Comparison of ENCODE assay signal across 16 mouse cellular contexts in the genomic region with DNA sequence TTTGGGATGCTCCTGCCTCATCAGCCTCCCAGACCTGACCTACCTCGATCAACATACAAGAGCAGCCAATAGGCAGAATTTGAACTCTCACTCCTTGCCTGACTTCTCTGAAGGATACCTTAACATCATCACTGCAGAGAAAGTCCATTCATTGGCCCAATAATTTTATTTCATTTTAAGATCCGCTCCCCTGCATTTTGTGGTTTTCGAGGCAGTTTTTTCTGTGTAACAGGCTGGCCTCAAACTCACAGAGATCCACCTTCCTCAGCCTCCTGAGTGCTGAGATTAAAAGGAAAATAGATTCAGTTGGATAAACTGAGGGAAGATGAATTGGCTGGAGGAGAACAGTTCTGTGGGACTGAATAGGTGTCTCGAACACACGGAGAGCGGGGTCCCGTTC.
"Had no signal": no experiment of that assay in that cellular context is flagged by ENCODE, and none has a peak within 500 bp of the region (broad histone marks: within the 10 kb centered on the region; RNA-seq: fewer than 3 reads in every experiment).

No protein-coding gene starts in this region.

- H3K4me2 ChIP-seq: neural tube, embryonic 13.5 days; neural tube, embryonic 15.5 days; stomach, embryonic 15.5 days had no signal

- H3K36me3 ChIP-seq: neural tube, embryonic 13.5 days; neural tube, embryonic 15.5 days; stomach, embryonic 15.5 days had no signal

- H3K4me3 ChIP-seq: neural tube, embryonic 13.5 days; neural tube, embryonic 15.5 days; stomach, embryonic 15.5 days had no signal

- DNase-seq: retina, postnatal 1 day; right cerebral cortex, adult 18-20 months; right cerebral cortex, postnatal 14 days; right cerebral cortex, postnatal 25 days; right cerebral cortex, postnatal 4 days; spleen, adult 18-20 months; thymus, adult 18-20 months; thymus, adult 2 months; thymus, postnatal 14 days; thymus, postnatal 25 days; thymus, postnatal 36 days; thymus, postnatal 4 days had no signal

- H3K4me1 ChIP-seq: stomach, embryonic 15.5 days had no signal

- H3K27me3 ChIP-seq: neural tube, embryonic 13.5 days; neural tube, embryonic 15.5 days; stomach, embryonic 15.5 days had no signal

- H3K27ac ChIP-seq: neural tube, embryonic 13.5 days; neural tube, embryonic 15.5 days; stomach, embryonic 15.5 days; stomach, postnatal 0 days had no signal

- H3K9ac ChIP-seq: neural tube, embryonic 13.5 days; neural tube, embryonic 15.5 days; stomach, embryonic 15.5 days had no signal

- H3K9me3 ChIP-seq: stomach, embryonic 15.5 days had no signal
